Mouse (Mus musculus) lung, postnatal 10 days (tissue): ENCODE data around the gene Cdk2ap2.

Experiments used
- DNase-seq: peaks from one replicate; pipeline ENCODE4 v3.0.0; 2021

The Cdk2ap2 gene

DNA sequence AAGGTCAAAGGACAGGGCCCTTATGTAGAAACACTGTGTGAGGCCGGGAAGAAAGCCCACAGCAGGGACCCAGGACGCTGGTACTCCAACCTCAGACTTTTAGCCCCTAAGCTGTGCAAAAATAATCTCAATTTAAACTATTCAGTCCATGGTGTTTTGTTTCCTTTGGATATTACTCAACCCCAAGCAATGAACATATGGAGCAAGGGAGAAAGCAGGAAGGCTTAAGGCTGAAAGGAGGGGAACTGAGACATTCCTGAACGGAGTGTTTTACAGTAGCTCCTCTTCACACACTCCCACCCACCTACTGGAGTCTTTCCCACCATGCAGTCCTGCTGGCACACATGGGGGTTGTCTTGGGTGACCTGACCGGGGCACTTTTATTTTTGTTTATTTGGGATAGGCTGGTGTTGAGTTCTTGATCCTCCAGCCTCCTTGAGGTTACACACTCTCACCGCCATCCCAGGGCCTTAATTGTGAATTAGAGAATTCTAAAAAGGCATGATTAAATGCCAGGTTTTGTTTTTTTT lies 2.1 kb upstream of the Cdk2ap2 start:
- DNase-seq, result no peak

DNA sequence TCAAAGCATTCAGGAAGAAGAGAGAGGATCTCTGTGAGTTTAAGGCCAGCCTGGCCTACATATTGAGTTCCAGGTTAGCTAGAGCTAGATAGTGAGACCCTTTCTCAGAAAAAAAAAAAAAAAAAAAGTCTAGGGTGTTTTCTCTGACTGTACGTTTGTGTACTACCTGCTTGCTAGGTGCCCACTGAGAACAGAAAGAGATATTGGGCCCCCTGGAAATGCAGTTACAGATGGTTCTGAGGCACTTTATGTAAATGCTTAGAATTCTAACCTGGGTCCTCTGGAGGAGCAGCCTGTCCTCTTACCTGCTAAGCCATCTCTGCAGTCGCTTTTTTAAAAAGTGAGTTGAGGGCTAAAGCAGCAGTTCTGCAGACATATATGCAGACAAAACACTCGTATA lies 1.2 kb upstream of the Cdk2ap2 start:
- DNase-seq, result no peak

DNA sequence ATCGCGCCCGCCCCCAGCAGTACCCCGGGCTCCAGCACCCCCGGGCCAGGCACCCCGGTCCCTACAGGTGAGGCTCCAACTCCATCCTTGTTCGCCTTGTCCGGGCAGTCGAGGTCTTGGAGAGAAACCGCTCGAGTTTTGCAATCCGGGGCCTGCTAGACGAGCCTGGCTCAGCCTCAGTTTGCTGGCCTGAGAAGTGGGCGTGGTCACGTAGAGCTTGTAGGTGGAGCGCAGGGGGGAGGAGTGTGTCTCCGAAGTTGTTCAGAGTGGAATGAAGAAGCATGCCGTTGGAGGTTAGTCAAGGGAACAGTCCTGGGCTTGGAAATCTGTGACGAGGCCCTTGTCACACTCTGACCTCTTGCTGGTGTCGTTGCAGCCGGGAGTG lies 451 bp downstream of the Cdk2ap2 start:
- DNase-seq, result peak; percentile 90

DNA sequence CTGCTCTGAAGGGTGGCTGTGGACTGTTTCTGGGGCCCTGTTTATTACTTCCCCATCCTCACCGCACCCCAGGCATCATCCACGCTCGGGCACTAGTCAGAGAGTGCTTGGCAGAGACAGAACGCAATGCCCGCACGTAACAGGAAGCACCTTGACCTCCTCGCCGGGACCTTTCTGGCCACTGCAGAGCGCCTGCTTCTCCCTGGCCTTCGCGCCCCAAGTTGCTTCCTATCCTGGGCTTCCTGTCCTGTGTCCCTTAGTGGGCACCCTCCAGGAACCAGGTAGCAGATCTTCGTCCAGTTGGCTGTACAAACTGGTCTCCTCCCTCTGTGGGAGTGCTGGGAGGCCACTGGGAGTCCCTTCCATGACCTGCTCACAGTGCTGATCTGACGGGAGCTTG lies 1.4 kb downstream of the Cdk2ap2 start:
- no peak for DNase-seq

DNA sequence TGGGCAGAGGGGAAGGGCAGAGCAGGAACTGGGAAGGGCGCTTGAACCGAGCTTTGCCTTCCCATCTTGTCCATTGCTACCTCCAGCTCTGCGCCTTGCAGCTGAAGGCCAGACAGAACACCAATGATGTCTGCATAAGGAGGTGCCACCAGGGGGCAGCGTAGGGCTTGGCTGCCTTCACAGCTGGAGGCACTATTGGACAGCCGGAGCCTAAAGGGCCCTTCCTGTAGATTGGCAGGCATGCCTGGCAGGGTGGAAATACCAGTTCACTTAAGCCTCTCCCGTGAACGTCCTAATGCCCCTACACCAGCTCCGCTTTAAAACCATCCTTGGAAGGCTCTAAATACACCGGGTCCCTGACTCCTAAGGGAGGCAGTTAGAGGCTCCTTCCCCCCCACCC lies 2.1 kb downstream of the Cdk2ap2 start:
- DNase-seq, result peak; percentile 95

GRCm38 (mm10) chr19:4099837-4100717 lies 3.1 kb downstream of the Cdk2ap2 start, which contains the start of gene Pitpnm1:
Pitpnm1 (plus strand) TSS chr19:4099998.
- peak; percentile 87 for DNase-seq

- DNase-seq, result peak; percentile 47
These were observed 3.8 kb downstream of the Cdk2ap2 start for GRCm38 (mm10) chr19:4100718-4101261.

DNA sequence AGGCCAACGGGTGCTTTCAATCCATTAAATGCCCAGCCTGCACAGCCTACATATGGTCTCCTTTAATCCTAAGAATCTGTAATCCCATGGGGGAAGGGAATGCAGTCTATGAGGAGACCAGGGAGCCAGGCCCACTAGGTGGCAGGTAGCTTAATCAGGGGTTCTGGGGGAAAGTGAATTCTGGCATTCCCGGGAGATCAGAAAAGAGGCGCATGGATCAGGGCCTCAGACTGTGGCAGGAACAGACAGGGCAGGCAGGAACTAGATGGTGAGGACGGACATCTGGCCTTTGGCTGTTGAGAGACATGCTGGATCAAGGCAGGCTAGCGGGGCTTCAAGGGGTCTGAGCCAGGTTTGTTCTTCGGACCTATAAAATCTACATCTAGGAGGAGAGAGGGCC lies 4.5 kb downstream of the Cdk2ap2 start:
- no peak for DNase-seq

DNA sequence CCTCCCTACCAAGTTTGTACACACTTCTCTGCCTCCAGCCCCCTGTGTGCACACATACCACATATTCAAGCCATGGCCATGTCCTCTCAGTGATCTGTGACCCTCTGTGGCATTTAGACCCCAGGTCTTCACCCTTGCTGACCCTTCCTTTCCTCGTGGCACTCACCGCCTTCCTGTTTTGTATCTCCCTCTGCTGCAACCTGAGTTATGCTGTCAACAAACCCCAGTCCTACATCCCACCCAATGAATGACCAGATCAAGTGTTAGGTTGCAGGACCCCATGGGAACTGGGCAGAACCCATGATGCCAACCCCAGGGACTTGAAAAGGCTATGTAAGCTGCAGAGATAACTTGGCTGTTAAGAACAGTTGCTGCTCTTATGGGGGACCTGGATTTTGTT lies 5.1 kb downstream of the Cdk2ap2 start:
- no peak for DNase-seq

GRCm38 (mm10) chr19:4102626-4103025 lies 5.6 kb downstream of the Cdk2ap2 start:
- DNase-seq, result no peak

DNA sequence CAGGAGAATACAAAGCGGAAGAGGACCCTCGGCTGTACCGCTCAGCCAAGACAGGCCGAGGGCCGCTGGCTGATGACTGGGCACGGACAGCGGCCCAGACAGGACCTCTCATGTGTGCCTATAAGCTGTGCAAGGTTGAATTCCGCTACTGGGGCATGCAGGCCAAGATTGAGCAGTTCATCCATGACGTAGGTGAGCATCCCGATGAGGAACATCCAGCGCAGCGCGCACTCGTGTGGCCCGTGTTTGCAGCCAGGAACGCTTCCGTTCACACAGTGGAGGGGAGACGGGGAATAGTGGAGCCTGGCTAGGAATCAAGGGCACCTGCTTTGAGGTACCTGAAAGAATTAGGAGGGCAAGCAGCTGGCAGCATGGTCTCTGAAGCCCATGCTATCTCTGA lies 6.3 kb downstream of the Cdk2ap2 start:
- no peak for DNase-seq

DNA sequence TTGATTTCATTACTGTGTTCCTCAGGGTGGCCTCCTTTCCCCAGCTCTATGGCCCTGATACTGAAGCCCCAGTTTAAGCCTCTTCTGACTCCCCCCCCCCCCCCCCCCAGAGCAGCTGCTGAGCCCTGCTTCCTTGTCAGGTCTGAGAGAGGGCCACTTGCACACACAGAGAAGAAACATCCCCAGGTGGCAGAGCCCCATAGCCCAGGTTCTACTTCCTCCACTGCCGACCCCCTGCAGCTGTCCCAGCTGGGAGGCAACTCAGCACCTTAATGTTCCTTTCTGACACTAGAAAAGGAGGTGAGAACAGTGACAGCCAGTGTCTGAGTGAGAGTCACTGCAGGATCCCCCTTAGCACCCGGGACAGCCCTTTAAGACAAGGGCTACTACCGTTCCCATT lies 6.8 kb downstream of the Cdk2ap2 start:
- DNase-seq, result no peak

DNA sequence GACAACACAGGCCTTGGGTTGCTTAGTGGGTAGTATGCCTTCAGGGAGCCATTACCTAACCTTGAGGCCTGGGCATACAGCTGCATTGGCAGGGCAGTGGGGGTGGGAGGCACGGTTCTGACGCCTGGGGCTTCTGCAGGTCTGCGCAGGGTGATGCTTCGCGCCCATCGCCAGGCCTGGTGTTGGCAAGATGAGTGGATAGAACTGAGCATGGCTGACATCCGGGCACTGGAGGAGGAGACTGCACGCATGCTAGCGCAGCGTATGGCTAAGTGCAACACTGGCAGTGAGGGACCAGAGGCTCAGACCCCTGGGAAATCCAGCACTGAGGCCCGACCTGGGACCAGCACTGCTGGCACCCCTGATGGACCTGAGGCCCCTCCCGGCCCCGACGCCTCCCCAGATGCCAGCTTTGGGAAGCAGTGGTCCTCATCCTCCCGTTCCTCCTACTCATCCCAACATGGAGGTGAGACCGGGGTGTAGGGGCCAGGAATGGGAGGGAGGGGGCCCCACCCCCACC lies 7.8 kb downstream of the Cdk2ap2 start:
- no peak for DNase-seq

DNA sequence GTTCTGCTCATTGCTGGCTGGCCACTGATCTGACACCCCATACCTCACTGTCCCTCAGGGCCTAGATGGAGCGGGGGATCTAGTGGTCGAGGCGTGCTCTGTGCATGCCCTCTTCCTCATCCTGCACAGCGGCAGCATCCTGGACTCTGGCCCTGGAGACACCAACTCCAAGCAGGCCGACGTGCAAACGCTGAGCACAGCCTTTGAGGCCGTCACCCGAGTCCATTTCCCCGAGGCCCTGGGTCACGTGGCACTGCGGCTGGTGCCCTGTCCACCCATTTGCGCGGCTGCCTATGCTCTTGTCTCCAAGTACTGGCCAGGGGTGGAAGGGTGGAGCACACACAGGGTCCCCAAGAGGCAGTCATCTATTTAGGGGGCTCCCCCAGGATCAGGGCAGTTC lies 9.7 kb downstream of the Cdk2ap2 start:
- no peak for DNase-seq

- no peak for DNase-seq
These were observed 11.6 kb downstream of the Cdk2ap2 start for GRCm38 (mm10) chr19:4108535-4108934.

GRCm38 (mm10) chr19:4112063-4112960 lies 15.3 kb downstream of the Cdk2ap2 start:
- DNase-seq, result no peak

DNA sequence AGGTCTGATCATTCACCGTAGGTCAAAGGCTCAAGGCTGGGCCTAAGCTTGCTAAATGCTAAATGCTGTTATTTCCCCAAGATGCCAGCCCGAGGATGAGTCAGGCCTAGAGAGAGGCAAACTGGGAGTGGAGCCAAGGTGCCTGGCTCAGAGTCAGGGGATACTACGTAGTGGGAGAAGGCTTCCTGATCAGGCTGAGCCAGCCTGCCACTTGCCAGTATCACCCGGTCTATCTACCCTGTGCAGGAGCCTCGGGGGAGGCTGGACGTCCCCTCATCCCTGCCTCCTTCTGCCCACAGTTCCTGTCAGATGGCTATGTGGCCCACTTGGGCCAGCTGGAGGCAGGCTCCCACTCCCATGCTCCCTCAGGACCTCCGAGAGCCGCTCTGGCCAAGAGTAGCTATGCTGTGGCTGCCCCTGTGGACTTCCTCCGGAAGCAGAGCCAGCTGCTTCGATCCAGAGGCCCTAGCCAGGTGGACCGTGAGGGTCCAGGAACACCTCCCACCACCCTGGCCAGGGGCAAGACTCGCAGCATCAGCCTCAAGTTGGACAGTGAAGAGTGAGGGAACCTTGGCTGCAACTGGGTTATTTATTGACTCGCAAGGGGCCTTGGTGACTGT lies 16.3 kb downstream of the Cdk2ap2 start:
- peak; percentile 87 for DNase-seq

DNA sequence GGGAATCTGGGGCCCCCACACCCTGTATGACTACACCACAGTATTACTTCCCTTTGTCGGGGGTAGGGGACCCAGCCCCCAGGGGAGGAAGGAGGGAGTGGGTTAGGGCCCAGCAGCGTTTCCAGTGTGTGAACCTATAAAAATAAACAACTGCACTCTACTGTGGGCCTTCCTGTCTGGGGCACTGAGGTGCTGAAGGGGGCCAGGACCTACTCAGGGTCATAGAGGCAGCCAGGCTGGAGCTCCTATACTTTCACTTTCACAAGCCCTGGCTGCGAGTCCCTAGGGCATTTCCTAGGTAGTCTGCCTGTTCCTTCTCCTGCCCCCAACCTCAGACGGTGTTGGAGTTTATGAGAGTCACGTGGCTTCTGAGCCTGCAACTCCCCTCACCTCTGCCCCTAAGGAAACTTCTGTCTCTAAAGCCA lies 16.8 kb downstream of the Cdk2ap2 start:
- DNase-seq, result no peak

GRCm38 (mm10) chr19:4114551-4114950 lies 17.6 kb downstream of the Cdk2ap2 start:
- DNase-seq, result no peak

- no peak for DNase-seq
These were observed 18.2 kb downstream of the Cdk2ap2 start for GRCm38 (mm10) chr19:4115144-4115543.

DNA sequence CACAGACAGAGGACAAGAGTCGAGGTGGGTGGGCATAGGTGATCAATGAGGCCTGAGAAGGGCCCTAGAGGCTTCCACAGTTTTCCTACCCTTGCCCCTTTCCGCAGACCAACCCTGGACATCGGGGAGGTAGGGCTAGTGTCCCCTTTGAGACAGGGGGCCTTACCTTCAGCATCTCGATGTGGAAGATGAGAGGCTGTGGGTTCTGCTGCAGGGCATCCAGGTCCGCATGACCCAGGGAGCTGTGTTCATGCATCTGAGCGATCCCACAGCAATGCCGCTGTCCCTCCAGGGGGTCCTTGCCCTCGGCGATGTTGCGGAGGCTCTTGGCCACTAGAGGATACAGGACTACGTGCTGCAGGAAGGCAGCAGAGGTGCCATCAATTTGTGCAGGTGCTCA lies 18.8 kb downstream of the Cdk2ap2 start:
- DNase-seq, result no peak

- no peak for DNase-seq
These were observed 20.0 kb downstream of the Cdk2ap2 start for GRCm38 (mm10) chr19:4117006-4117405.

DNA sequence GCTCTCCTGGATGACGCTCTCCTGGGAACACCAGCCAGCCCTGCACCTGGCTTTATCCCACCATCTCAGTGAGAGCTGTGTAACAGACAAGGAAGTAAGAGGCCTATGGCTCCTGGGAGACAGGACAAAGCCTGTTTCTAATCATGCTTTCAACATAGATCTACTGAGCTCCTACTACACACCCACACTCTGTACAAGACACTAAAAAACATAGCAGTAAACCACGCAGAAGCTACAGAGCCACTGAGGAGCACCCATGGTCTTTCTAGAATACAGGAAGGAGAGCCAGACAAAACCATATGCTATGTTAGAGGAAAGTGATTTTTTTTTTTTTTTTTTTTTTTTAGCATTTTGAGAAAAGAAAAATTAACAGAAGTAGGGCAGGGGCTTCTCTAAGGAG lies 21.4 kb downstream of the Cdk2ap2 start:
- no peak for DNase-seq
